Mouse (Mus musculus): Measurements from ENCODE around the gene Tln1. TPM values are rescaled to one million over a fixed set of nuclear protein-coding genes. Genes with fewer than 3 reads are reported as not detected.
"Not testable (repeated sequence)": the region's sequence is repeated elsewhere in the genome, so short reads cannot be mapped to it uniquely, and the experiment has no call there.

Tln1 gene
- total and polyA plus RNA-seq, 3 experiments, result 22.9 to 146 (median 112) TPM

DNA sequence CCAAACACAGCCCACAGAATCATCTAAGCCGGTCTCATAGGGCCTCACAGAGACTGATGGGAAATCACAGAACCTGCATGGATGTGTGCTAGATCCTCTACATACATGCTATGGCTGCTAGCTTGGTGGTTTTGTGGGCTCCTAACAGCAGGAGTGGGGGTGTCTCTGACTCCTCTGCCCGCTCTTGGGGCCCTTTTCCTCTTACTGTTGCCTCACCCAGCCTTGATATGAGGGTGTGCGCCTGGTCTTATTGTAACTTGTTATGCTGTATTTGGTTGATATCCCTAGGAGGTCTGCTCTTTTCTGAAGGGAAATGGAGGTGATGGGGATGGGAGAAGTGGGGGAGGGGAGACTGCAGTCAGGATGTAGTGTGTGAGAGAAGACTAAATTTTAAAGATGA lies 72.9 kb downstream of the Tln1 start:
- Histone ChIP-seq H3K9ac (ENCODE audit: control insufficient read depth, low read depth, low read length, poor library complexity, severe bottlenecking) (no peak overlapping the region), H3K36me3 (ENCODE audit: control insufficient read depth in 1 of 2, insufficient read depth in 2 of 2, low read length in 2 of 2) (no peaks in the 10 kb centered on the region), H3K27me3 (ENCODE audit: control insufficient read depth in 1 of 2, insufficient read depth in 2 of 2, low read length in 2 of 2) (no peaks in the 10 kb centered on the region), H3K4me3 (ENCODE audit: control insufficient read depth in 1 of 2, insufficient read depth in 1 of 2, low read depth in 2 of 2, low read length in 2 of 2) (no peak overlapping the region), H3K4me1 (ENCODE audit: control insufficient read depth in 1 of 2, insufficient read depth in 2 of 2, low read length in 2 of 2) (peaks cover under 1 to 11% of the 10 kb centered on the region in 2 experiments; a peak in 2 of 4 replicates), H3K9me3 (replicated peaks; ENCODE audit: insufficient read depth, low read length) (no peaks in the 10 kb centered on the region), H3K79me2 (ENCODE audit: control insufficient read depth, insufficient read depth, low read length, poor library complexity) (peaks cover 5% of the 10 kb centered on the region; the same call in 1 of the 2 replicates), H3K27ac (ENCODE audit: control insufficient read depth, low read depth, low read length) (no peak overlapping the region)
- DNase-seq (ENCODE audit: low read depth, low spot score), result no peak
- TF ChIP-seq MAZ (IDR thresholded peaks at IDR 0.05; ENCODE audit: low read depth, low read length), result no peak
- no peak for TF ChIP-seq NELFE (IDR thresholded peaks at IDR 0.05; ENCODE audit: low read depth, low read length)
- no peak for TF ChIP-seq ZKSCAN1 (IDR thresholded peaks at IDR 0.05; ENCODE audit: low read depth, low read length)

DNA sequence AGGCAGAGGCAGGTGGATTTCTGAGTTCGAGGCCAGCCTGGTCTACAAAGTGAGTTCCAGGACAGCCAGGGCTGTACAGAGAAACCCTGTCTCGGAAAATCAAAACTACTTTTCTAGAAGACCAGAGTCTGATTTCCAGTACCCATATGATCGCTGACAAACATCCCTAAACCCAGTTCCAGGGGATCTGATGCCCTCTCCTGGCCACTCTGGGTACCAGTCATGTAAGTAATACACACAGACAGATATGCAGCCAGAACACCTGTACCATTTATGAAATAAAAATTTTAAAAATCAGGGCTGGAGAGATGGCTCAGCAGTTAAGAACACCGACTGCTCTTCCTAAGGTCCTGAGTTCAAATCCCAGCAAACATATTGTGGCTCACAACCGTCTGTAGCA lies 76.8 kb downstream of the Tln1 start:
- H3K27me3 ChIP-seq (ENCODE audit: control insufficient read depth in 1 of 2, insufficient read depth in 2 of 2, low read length in 2 of 2); H3K27ac ChIP-seq (ENCODE audit: control insufficient read depth, low read depth, low read length); H3K9me3 ChIP-seq (replicated peaks; ENCODE audit: insufficient read depth, low read length); H3K79me2 ChIP-seq (ENCODE audit: control insufficient read depth, insufficient read depth, low read length, poor library complexity); H3K9ac ChIP-seq (ENCODE audit: control insufficient read depth, low read depth, low read length, poor library complexity, severe bottlenecking); H3K4me3 ChIP-seq (ENCODE audit: control insufficient read depth in 1 of 2, insufficient read depth in 1 of 2, low read depth in 2 of 2, low read length in 2 of 2): not testable (repeated sequence)
- DNase-seq (ENCODE audit: low read depth, low spot score), result peak; percentile 51
- Histone ChIP-seq H3K4me1 (ENCODE audit: control insufficient read depth in 1 of 2, insufficient read depth in 2 of 2, low read length in 2 of 2) (peaks cover 0 to 20% of the 10 kb centered on the region in 2 experiments; a peak in 2 of 4 replicates), H3K36me3 (ENCODE audit: control insufficient read depth in 1 of 2, insufficient read depth in 2 of 2, low read length in 2 of 2) (peaks cover 0 to 11% of the 10 kb centered on the region in 2 experiments; a peak in 2 of 4 replicates)
- TF ChIP-seq TBP (IDR thresholded peaks at IDR 0.05; ENCODE audit: low read depth, low read length) (0 out of 2 replicates have a peak, but pooled peaks have one; percentile 39), RAD21 (IDR thresholded peaks at IDR 0.05; ENCODE audit: low read depth, low read length) (peak; percentile 36), SMC3 (IDR thresholded peaks at IDR 0.05; ENCODE audit: low read depth, low read length) (peak; percentile 50), CTCF (IDR thresholded peaks at IDR 0.05 in 2 of 3, conservative IDR thresholded peaks at IDR 0.05 in 1 of 3; ENCODE audit: control insufficient read depth in 1 of 3, insufficient read depth in 1 of 3, low read depth in 2 of 3, low read length in 3 of 3, poor library complexity in 1 of 3, severe bottlenecking in 1 of 3) (peak; percentile 33 to 55 (median 46); a peak in 5 of 6 replicates)

DNA sequence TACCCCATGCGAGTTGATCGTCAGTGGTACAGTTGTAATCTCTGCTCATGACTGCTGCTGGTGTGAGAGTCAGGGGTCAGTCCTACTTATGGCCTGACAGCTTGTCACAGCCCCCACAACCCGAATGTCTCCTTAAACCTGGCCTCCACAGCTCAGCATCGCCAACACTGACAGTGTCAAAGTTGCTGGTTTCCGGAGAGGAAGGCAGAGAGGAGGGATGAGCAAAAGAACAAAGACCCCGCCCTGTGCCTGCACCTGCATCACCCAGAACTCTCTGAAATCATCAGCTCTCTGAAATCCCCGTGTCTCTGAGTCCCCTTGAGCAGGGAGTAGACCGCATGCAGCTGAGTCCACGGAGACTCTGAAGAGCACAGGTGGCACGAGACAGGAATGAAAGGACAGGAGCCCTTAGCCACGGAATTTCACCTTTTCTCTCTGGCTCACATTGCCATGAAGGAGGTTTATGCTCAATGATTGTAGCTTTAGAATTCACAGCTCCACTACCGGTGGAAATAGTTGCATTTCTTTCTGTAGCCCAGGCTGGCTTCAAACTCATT lies 78.9 kb downstream of the Tln1 start, which contains the start of gene Sit1:
Sit1 (minus strand) TSS at position 200 of the 557 bp plus-strand sequence.
- H3K4me1 ChIP-seq (ENCODE audit: control insufficient read depth in 1 of 2, insufficient read depth in 2 of 2, low read length in 2 of 2), result peaks cover 0 to 13% of the 10 kb centered on the region in 2 experiments; a peak in 2 of 4 replicates
- no peak within 1 kb of the TSS for H3K4me3 ChIP-seq (ENCODE audit: control insufficient read depth in 1 of 2, insufficient read depth in 1 of 2, low read depth in 2 of 2, low read length in 2 of 2)
- no peak within 1 kb of the TSS for H3K27ac ChIP-seq (ENCODE audit: control insufficient read depth, low read depth, low read length)
- no peaks in the 10 kb centered on the region for H3K27me3 ChIP-seq (ENCODE audit: control insufficient read depth in 1 of 2, insufficient read depth in 2 of 2, low read length in 2 of 2)
- DNase-seq (ENCODE audit: low read depth, low spot score), result no peak
- no peak within 1 kb of the TSS for H3K9ac ChIP-seq (ENCODE audit: control insufficient read depth, low read depth, low read length, poor library complexity, severe bottlenecking)
- peaks cover 0 to 11% of the 10 kb centered on the region in 2 experiments; a peak in 2 of 4 replicates for H3K36me3 ChIP-seq (ENCODE audit: control insufficient read depth in 1 of 2, insufficient read depth in 2 of 2, low read length in 2 of 2)
- no peaks in the 10 kb centered on the region for H3K79me2 ChIP-seq (ENCODE audit: control insufficient read depth, insufficient read depth, low read length, poor library complexity)
- no peaks in the 10 kb centered on the region for H3K9me3 ChIP-seq (replicated peaks; ENCODE audit: insufficient read depth, low read length)
- TF ChIP-seq USF1 (IDR thresholded peaks at IDR 0.05; ENCODE audit: low read depth, low read length) (no peak), JUND (IDR thresholded peaks at IDR 0.05; ENCODE audit: low read depth, low read length) (no peak), HCFC1 (IDR thresholded peaks at IDR 0.05; ENCODE audit: low read depth, low read length) (no peak), TCF12 (IDR thresholded peaks at IDR 0.05; ENCODE audit: low read depth, low read length) (no peak), UBTF (IDR thresholded peaks at IDR 0.05; ENCODE audit: borderline replicate concordance, insufficient read depth, low read depth, low read length) (no peak), MEF2A (IDR thresholded peaks at IDR 0.05; ENCODE audit: extremely low read depth, insufficient replicate concordance, low read depth, low read length, poor library complexity, severe bottlenecking) (no peak), MXI1 (IDR thresholded peaks at IDR 0.05; ENCODE audit: low read depth, low read length) (no peak), CHD1 (IDR thresholded peaks at IDR 0.05; ENCODE audit: low read depth, low read length) (no peak), GABPA (IDR thresholded peaks at IDR 0.05; ENCODE audit: low read depth, low read length) (no peak), EP300 (IDR thresholded peaks at IDR 0.05; ENCODE audit: low read depth in 1 of 2, low read length in 2 of 2) (no peak), KAT2A (conservative IDR thresholded peaks at IDR 0.05; ENCODE audit: low read depth, low read length) (no peak), USF2 (IDR thresholded peaks at IDR 0.05; ENCODE audit: borderline replicate concordance in 1 of 2, insufficient read depth in 1 of 2, low read depth in 1 of 2, low read length in 2 of 2) (no peak), RCOR1 (IDR thresholded peaks at IDR 0.05; ENCODE audit: low read depth, low read length) (no peak), ZKSCAN1 (IDR thresholded peaks at IDR 0.05; ENCODE audit: low read depth, low read length) (no peak), POLR2A (IDR thresholded peaks at IDR 0.05; ENCODE audit: control insufficient read depth in 1 of 2, insufficient read depth in 1 of 2, low read depth in 1 of 2, low read length in 2 of 2, poor library complexity in 1 of 2) (no peak), NRF1 (IDR thresholded peaks at IDR 0.05; ENCODE audit: insufficient read depth, low read depth, low read length, poor library complexity, severe bottlenecking) (no peak), ETS1 (IDR thresholded peaks at IDR 0.05; ENCODE audit: low read depth, low read length) (no peak)

All from MEL (cell line).